Mouse (Mus musculus): ENCODE measurements around the gene Ttyh2.
A peak's percentile ranks its signal among the peaks of the same experiment; 100 is the strongest.

Ttyh2 gene

DNA sequence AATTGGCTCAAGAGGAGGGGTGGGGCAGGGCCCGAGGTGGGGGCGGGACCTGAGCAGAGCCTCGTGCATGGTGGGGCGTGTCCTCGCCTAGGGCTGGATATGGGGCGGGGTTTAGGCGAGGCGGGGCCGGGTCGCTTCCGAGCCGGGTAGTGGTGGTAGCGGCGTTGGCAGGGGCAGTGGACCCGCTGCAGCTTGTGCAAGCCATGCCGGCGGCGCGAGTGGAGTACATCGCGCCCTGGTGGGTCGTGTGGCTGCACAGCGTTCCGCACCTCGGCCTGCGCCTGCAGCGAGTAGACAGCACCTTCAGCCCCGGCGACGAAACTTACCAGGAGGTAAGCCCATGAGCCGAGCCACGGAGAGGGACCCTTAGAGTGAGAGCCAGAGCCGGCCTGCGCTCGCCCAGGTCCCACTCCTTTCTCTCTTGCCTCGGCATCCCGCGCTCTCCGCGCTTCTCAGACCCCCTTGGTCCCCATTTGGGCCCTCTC, at the start of gene Ttyh2:
Ttyh2 (plus strand) TSS at position 91 of the 485 bp plus-strand sequence.
- DNase-seq (ENCODE audit: low read depth, low spot score), result no peak

DNA sequence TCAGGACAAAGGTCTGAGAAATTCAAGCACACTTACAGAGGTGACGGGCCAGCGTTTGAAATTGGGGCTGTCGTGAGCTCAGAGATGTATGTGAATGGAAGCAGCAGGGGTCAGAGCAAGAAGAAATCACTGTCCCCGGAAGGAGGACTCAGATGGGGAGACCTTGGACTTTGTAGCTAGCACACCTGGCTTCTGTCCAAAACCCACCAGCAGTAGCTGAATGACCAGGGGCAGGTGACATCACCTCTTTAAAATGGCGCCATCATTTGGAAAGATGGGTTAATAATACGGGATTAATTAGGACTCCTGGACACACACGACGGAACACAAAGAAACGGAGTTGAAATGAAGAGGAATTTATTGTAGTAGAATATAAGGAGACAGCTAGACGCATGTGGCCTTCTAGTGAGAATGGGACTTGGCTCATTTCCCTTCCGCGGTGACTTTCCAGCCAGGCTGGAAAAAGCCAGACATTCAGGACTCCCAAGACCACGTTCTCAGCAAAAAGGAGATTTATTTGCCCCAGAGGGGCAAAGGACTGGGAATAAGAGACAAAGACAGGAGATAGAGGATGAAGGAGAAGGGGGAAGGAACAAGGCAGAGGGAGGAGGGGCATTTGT, 49.0 kb upstream of the Ttyh2 start:
- DNase-seq (ENCODE audit: low read depth, low spot score), result no peak

DNA sequence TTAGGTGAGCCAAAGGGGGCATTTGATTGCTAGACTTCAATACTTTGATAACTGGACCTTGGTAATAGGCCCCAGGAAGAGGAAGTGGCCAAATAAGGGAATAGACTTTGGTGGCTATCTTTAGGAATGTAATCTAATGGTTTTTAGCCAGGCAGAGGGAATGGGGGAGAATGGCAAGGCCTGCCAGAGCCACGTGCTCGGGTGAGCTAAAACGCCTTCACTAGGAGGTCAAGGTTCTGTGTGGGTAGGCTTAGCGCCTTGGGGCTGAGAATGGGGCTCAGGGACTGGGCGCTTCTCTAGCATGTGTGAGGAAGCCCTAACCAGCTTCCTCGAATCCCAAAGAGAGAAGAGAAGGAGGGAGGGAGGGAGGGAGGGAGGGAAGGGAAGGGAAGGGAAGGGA, 48.2 kb upstream of the Ttyh2 start:
- DNase-seq (ENCODE audit: low read depth, low spot score), result no peak

DNA sequence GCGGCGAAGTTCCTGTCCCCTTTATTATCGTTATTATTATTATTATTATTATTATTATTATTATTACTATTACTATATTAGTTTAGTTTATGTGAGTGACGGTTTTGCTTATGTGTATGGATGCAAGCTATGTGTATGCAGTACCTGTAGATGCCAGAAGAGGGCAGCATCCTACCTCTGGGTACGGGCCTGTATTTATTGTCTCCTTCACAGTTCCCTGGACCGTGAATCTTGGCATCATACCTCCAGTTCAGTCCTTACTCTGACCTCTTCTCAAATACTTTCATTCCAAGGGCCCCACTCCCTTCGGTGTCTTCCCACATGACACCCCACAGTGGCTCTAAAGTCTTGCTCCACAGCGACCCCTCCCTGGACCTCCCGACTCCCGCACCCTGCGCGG, 47.2 kb upstream of the Ttyh2 start:
- no peak for DNase-seq (ENCODE audit: low read depth, low spot score)

DNA sequence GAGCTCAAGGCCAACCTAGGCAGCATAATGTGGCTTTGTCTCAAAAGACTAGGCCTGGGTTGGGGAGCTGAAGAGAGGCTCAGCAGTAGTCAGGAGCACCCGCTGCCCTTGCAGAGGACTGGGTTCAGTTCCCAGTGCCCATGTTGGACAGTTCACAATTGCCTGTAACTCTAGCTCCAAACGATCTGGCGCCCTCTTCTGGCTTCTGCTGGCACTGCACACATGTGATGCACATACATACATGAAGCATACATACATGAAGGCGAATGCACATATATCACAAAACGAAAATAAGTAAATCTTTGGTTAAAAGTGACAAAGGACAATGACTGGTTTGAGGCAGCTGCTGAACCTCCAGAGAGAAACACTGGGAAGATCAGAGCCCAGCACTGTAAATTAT, 45.2 kb upstream of the Ttyh2 start:
- no peak for DNase-seq (ENCODE audit: low read depth, low spot score)

DNA sequence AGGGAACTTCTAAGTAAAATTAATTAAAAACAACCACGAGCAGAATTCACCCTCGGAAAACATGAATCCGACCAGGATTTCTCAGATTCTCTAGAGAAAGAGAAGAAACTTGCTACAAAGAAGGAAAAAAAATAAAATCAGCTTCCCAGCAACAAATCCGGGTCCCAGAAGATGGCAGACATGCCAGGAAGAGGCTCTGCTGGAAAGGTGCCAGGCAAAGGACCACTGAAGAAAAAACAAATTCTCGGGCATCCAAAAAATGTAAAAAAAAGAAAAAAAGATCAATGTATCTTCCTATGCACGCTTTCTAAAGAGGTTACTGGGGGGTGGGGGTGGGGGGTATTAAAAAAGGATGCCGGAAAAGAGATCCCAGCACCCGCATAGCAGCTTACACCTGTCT, 43.0 kb upstream of the Ttyh2 start:
- DNase-seq (ENCODE audit: low read depth, low spot score), result no peak

DNA sequence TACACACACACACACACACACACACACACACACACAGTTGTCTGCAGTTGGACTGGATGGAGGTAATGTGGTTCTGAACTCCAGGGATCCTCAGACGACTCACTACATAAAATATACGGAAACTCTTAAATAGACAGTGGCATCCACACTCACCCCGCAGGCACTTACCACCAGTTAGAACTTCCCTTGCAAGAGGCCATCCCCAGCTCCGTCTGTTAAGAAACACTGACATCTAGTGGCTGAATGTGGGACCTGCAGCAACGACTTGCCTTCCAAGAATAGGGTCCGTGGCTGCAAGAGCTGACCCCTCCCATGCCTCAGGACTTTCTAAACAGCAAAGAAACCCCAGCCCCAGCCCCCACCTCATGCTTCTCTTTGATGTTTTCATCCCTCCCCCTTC, 38.9 kb upstream of the Ttyh2 start:
- peak; percentile 91 for DNase-seq (ENCODE audit: low read depth, low spot score)

DNA sequence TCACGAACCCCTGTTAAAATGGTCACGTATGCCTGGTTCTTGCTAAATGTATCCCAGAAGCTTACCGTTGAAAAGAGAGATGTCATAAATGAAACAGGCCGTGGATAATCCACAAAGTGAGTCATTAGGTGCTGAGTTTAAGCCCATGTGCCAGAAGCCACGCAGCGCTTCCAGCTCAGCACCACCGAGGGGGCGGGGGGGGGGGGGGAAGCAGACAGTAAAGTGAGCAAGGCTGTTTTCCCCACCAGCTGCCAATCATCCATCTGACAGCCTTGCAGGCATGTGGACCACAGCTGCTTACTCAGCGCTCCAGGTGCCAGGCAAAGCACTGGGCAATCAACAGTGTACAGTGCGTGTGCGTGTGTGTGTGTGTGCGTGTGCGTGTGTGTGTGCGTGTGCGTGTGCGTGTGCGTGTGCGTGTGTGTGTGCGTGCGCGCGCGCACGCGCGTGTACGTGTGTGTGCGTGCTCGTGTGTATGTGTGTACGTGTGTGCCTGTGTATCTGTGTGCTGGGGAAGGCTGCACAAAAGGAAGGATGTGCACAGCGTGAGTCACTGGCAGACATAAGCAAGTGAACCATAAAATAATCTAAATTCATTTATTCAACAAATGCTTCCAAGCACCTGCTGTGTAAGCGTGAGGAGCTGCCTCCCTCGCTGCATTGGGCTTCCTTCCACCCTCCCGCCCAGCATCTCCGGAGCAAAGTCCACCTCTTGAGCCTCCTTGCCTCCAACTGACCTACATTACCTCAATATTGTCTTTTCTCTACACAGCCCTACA, 38.3 kb upstream of the Ttyh2 start:
- no peak for DNase-seq (ENCODE audit: low read depth, low spot score)

DNA sequence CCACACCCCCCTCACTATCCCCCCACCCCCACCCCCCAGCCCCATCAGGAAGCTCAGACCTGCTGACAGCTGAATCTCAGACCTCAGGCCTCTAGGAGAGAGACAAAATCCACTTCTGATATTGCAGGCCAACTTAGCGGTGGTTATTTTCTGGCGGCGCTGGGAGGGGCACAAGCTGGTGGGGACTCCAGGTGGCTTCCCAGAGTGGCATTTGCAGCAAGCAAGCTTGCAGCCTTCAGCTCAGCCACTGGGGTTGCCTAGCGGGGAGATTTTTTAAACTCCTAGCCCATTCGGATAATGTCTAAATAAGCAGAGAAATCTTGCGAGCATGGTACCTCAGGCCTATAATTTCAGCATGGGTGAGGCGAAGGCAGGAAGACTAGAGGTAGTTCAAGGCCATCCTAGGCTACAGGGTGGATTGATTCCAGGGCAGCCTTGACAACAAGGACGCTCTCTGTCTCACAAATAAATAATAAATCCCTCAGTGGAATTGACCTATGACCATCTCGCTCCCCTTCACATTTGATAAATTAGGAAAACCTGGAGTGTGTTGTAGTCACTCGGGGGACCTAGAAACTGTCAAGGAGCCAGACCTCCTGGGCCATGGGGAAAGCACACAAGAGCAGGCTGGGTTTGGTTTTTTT, 36.5 kb upstream of the Ttyh2 start:
- DNase-seq (ENCODE audit: low read depth, low spot score), result no peak

DNA sequence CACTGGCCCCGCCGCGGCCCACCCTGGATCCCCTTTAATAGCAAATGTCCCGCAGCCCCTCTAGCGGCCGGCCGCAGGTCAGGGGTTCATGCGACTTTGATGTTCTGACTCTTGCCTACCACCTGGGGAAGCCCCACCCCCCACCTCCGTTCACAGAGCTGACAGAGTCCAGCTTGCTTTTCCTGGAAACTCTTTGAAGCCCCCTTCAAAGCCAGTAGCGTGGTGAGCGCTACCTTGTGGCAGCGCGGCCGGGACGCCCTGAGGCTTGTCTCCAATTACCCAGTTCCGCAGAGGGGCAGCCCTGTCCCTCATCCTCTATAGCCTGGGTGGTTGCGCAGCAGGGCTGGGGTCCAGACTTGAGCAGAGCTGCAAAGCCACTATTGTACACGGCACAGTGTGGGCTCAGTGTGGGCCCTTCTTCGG, 35.5 kb upstream of the Ttyh2 start:
- DNase-seq (ENCODE audit: low read depth, low spot score), result no peak

DNA sequence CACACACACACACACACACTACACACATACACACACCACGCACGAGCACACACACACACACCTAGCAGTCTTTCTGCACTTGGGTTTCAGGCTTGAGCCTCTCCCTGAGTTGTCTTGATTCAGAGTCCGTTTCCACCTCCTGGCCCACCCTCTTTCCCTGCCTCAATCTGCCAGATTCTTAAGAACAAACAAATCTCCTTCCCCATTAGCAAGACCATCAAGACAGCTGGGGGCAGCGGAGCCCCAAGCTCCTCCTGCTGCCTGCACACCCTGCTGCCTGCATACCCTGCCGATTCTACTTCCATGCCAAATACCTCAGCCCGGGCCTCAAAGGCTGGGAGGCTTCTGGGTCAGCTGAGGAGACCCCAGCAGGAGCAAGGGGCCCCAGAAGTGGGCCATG, 34.6 kb upstream of the Ttyh2 start:
- DNase-seq (ENCODE audit: low read depth, low spot score), result no peak

DNA sequence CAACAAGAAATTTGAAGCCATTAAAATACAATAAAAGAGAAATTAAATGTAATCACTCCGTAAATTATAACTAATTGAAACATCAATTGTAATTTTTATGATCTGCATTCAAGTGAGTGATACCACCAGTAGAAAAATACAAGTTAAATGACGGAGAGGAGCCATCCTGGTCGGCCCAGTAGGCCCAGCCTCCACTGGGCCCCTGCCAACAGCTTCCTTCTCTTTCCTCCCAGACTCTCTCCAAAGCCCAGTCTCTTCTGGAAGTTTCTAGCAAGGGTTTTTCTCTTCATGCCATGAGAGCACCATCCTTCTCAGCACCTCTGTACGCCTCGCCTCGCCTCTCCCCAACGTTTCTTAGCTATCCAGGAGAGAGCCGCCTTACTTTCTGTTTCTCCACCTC, 34.1 kb upstream of the Ttyh2 start:
- no peak for DNase-seq (ENCODE audit: low read depth, low spot score)

DNA sequence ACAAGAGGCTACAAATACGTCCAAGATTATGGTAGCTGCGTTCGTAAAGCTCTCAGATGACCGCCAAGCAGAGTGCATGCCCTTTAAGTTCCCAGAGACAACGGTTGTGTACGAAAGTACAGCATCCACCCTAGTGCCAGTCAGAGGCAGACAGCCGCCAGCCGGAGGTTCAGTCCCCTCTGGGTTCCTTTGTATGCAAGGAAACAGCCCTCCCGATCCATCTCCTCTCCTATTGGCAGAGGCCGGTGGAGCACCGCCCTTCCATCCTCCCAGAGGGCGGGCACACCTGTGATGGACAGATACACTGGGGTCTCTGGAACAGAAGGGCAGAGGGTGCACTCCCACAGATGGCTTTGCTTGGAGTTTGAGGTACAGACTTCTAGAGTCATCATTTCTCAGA, 33.0 kb upstream of the Ttyh2 start:
- DNase-seq (ENCODE audit: low read depth, low spot score), result no peak

DNA sequence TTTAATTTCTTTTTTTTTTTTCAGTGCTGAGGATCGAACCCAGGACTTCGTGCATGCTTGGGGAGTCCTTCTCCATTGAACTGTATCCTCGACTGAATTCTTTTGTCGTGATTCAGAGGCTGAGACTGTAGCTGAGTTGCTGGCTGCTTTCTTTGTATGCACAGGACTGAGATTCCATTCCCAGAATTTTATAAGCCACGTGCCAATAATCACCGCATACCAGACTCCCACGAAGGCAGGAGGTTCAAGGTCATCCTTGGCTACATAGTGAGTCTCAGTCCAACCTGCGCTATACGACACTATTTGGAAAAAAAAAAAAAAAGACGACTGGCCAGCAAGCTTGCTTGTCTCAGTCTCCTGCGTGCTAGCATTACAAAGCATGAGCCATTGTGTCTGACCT, 32.3 kb upstream of the Ttyh2 start:
- no peak for DNase-seq (ENCODE audit: low read depth, low spot score)

DNA sequence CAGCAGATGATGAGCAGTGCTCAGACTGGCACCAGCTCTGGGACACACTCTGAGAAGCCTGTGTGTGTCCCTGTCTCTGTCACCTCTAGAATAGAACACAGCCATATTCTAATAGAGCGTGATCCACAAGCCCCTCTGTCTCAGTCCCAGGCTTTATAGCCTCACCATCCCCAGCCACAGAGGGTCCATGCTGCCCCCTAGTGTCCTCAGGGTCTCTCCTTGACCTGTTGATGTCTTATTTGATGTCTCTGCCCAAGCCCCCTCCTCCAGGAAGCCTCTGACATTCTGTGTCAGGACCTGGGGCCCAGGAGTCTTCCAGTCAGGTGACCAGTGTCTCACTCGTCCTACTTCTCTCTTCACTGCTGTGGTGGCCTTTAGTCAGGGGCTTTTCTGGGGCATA, 31.1 kb upstream of the Ttyh2 start:
- no peak for DNase-seq (ENCODE audit: low read depth, low spot score)

DNA sequence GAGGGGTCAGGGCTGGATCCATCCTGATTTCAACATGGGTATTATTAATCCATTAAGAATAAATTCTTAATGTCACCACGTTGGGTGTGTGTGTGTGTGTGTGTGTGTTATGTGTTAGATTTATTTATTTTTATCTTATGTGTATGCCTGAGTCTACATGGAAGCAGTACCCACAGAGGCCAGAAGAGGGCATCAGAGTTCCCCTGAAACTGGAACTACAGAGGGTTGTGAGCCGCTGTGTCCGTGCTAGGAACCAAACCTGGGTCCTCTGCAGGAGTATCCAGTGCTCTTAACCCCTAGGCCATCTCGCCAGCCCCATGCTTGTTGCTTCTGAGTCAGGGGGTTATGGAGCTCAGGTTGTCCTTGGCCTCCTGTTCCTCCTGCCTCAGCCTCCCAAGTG, 25.7 kb upstream of the Ttyh2 start:
- no peak for DNase-seq (ENCODE audit: low read depth, low spot score)

DNA sequence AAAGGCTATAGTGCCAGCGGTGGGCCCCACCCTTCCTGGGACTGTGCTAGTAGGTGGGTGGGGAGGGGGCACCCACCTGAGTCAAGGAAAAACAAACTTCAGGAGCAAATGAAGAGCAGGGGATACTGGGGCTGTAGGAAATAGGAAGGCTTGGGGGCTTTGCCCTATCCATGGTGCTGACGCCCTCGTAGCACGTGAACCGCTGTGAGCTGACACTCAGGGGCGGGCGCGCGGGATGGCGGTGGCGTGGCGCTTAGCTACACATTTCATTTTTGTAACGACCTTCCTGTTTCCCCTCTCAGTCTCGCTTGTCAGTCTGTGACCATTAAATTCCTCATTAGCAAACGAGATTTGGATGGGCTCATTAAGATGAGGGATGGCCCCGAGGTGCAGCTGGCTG, 22.7 kb upstream of the Ttyh2 start:
- DNase-seq (ENCODE audit: low read depth, low spot score), result no peak

DNA sequence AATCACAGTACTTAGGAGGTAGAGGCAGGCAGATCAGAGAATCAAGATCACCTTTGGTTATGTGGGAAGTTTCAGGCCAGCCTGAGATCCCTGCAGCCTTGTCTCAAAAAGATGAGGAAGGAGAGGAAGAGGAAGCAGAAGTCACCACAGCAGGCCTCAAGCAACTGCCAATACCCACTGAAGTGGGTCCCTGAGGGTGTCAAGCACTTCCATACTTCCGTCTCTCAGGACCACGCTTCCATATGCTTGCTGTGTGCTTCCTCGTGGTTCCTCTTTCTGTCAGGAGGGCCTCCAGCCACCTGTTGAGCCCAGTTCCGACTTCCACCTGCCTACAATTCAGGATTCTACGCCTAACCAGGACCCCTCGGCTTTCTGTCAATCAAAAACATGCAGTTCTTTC, 21.6 kb upstream of the Ttyh2 start:
- no peak for DNase-seq (ENCODE audit: low read depth, low spot score)

DNA sequence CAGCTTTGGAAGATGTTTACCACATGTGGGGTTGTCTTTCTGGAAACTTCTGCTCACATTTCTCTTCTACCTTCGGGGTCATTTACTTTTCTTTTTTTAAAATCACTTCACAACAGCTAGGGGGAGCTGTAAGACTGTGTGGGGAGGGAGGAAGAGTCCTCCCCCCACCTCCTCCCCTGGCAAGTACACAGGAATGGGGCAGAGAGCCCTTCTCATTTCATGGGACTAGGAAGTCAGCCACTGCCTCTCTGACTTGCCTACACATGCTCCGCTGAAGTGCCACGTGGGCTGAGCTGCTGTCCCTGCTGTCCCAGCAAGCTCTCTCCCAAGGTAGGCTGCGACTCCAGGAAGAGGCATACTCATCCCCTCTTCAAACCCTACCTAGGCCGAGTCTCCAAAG, 20.7 kb upstream of the Ttyh2 start:
- no peak for DNase-seq (ENCODE audit: low read depth, low spot score)

DNA sequence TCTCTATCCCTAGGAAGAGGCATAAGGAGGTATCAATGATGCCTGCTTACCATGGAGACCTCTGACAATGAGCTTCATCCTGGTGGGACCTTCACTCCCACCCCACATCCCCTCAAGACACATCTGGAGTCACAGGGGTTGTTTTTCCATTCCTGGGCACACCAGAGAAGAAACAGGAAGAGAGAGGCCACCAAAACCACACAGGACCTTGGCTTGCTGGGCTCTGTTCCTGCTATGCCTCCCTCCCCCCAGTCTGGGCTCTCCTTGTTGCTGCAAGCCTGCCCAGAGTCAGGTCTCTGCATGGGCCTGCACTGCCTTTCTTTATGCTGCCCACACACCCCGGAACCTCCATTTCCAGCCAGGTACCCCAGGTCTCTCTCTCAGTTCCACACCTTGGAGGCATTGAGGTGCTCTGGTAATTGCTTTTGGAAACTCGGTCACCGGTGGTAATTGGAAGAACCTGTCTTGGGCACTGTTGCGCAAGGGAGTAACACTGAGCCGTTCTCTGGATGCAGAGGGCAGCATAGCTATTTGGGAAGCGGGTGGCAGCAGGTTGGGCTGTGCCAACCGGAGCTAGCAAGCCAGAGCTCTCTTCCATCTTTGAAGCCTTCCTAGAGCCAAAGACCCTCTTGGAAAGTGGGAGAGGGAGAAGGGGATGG, 19.8 kb upstream of the Ttyh2 start:
- no peak for DNase-seq (ENCODE audit: low read depth, low spot score)

DNA sequence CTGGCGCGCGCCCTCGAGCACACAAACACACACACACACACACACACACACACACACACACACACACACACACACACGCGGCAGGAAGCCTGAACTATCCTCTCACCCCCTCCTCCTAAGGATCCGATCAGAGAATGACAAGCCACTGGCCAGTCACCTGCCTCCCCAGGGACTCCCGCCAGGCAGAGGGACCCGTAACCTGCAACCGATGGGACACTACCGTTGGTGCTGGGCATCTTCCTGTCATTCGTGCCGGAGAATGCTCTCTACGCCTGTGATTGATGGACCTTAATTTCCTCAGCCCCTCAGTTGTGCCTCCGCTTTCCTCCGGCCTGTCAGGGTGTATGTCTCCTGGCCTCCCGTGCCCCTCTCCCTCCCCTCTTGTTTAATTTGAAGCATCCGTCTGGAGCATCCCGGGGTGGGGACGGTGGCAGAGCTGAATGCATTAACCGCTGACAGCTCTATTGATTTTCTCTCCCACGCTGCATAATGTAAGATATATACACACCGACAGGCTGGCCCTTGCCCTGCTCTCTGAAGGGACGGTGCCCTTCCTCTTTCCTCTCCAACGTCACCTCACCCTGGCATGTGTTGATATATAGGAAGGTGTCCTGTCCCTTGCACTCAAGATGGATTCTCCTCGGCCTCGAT, 18.1 kb upstream of the Ttyh2 start:
- no peak for DNase-seq (ENCODE audit: low read depth, low spot score)

DNA sequence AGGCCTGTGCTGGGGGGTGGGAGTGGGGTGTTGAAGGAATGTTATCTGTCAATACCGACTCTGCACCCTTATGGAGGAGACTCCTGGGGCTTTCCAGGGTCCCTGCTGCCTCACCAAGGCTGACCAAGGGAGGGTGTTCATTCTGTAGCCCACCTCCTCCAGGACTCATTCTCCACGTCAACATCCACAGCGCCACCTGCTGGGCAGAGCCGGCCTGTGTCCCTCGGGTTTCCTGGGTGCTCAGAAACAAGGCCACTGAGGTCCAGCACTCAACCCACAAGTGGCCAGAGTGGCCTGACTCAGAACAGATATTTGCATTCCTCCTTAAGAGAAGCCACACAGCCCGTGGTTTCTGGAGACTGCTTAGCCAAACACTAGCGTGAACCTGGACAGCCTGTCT, 17.5 kb upstream of the Ttyh2 start:
- DNase-seq (ENCODE audit: low read depth, low spot score), result no peak
